12 mouse cellular contexts compared by ENCODE assay signal in genomic region chr14:103785096-103785965, GRCm38 (mm10). TPM values are rescaled to one million over a fixed set of nuclear protein-coding genes. Genes with fewer than 3 reads are reported as not detected.
DNase-seq lines count a peak whose midpoint lies in the region; ATAC-seq and TF ChIP-seq lines count a peak whose summit lies in the region.
"Had no signal": no experiment of that assay in that cellular context is flagged by ENCODE, and none has a peak within 500 bp of the region (broad histone marks: within the 10 kb centered on the region; RNA-seq: fewer than 3 reads in every experiment).

No protein-coding gene starts in this region.

- H3K4me1 ChIP-seq in intestine, embryonic 14.5 days (replicated peaks; ENCODE audit: control insufficient read depth, insufficient read depth, low read length) = no peaks in the 10 kb centered on the region
- no peaks in the 10 kb centered on the region for H3K4me1 ChIP-seq in intestine, postnatal 0 days (replicated peaks; ENCODE audit: control insufficient read depth, insufficient read depth, low read length)
- peaks cover 5% of the 10 kb centered on the region for H3K4me1 ChIP-seq in bone marrow macrophage, adult 2 months (ENCODE audit: control insufficient read depth, insufficient read depth, low read length)
- H3K4me1 ChIP-seq: hindbrain, embryonic 12.5 days had no signal

- no peaks in the 10 kb centered on the region for H3K36me3 ChIP-seq in intestine, embryonic 14.5 days (ENCODE audit: control insufficient read depth, insufficient read depth, low read length)
- H3K36me3 ChIP-seq in intestine, postnatal 0 days (ENCODE audit: control insufficient read depth, insufficient read depth) = no peaks in the 10 kb centered on the region
- H3K36me3 ChIP-seq: hindbrain, embryonic 12.5 days had no signal

- no peak for TF ChIP-seq CTCF in intestine, postnatal 0 days (IDR thresholded peaks at IDR 0.05; ENCODE audit: low read depth)
- no peak for TF ChIP-seq CTCF in bone marrow macrophage, adult 2 months (IDR thresholded peaks at IDR 0.05; ENCODE audit: low read depth, low read length)
- no peak for TF ChIP-seq CTCF in layer of hippocampus, adult 2 months (conservative IDR thresholded peaks at IDR 0.05)

- TF ChIP-seq POLR2A in bone marrow macrophage, adult 2 months (IDR thresholded peaks at IDR 0.05; ENCODE audit: borderline replicate concordance, low read depth, low read length) = no peak

- H3K4me3 ChIP-seq in intestine, embryonic 14.5 days (ENCODE audit: low read depth, low read length) = 0 out of 2 replicates have a peak overlapping the region, but pooled peaks have one; percentile 11
- H3K4me3 ChIP-seq in intestine, postnatal 0 days (ENCODE audit: low read depth, low read length) = no peak overlapping the region
- no peak overlapping the region for H3K4me3 ChIP-seq in bone marrow macrophage, adult 2 months (ENCODE audit: insufficient read depth, low read length)
- no peak overlapping the region for H3K4me3 ChIP-seq in layer of hippocampus, adult 2 months
- H3K4me3 ChIP-seq: hindbrain, embryonic 12.5 days; myocyte had no signal

- no peak overlapping the region for H3K9ac ChIP-seq in intestine, embryonic 14.5 days (ENCODE audit: low read length)
- no peak overlapping the region for H3K9ac ChIP-seq in intestine, postnatal 0 days (ENCODE audit: low read depth, low read length)
- H3K9ac ChIP-seq: hindbrain, embryonic 12.5 days had no signal

- ATAC-seq in intestine, embryonic 14.5 days (replicated peaks; ENCODE audit: low FRiP score, low TSS enrichment, low read depth) = peak; percentile 75
- ATAC-seq in intestine, postnatal 0 days = no peak
- peak; percentile 83 to 97 for ATAC-seq in hematopoietic stem cell, adult 5-6 weeks (replicated peaks in 1 of 2; ENCODE audit: insufficient read depth in 1 of 2, low FRiP score in 2 of 2, low TSS enrichment in 1 of 2, low read depth in 1 of 2, poor library complexity in 2 of 2, severe bottlenecking in 2 of 2)
- ATAC-seq in megakaryocyte progenitor cell, adult 5-6 weeks (replicated peaks; ENCODE audit: poor library complexity) = peak; percentile 98
- no peak for ATAC-seq in erythroid progenitor cell, adult 5-6 weeks (replicated peaks; ENCODE audit: low FRiP score, poor library complexity, severe bottlenecking)
- ATAC-seq: activated CD4-positive, CD25-positive, alpha-beta regulatory T cell, adult 4 months had no signal

- peak overlapping the region; percentile 37 for H3K4me2 ChIP-seq in intestine, embryonic 14.5 days (ENCODE audit: low read length)
- H3K4me2 ChIP-seq in intestine, postnatal 0 days (replicated peaks; ENCODE audit: low read depth) = no peak overlapping the region
- H3K4me2 ChIP-seq: hindbrain, embryonic 12.5 days had no signal

- H3K9me3 ChIP-seq in intestine, embryonic 14.5 days (ENCODE audit: control insufficient read depth, low read length) = no peaks in the 10 kb centered on the region
- H3K9me3 ChIP-seq in intestine, postnatal 0 days (ENCODE audit: control insufficient read depth) = no peaks in the 10 kb centered on the region

- WGBS in intestine, embryonic 14.5 days = 36% methylated on average over 9 of the region's 9 CpGs
- 46% methylated on average over 9 of the region's 9 CpGs for WGBS in intestine, postnatal 0 days

- no peak for DNase-seq in intestine, embryonic 14.5 days (ENCODE audit: low spot score)
- DNase-seq in adrenal gland, adult 18-20 months (ENCODE audit: low spot score in 2 of 2) = no peak
- DNase-seq in layer of hippocampus, adult 2 months (ENCODE audit: low spot score in 2 of 2) = no peak
- DNase-seq: cerebellum, postnatal 25 days had no signal

- no peaks in the 10 kb centered on the region for H3K27me3 ChIP-seq in intestine, embryonic 14.5 days (replicated peaks; ENCODE audit: control insufficient read depth, insufficient read depth, low read length)
- H3K27me3 ChIP-seq in intestine, postnatal 0 days (replicated peaks; ENCODE audit: control insufficient read depth, insufficient read depth, low read length) = no peaks in the 10 kb centered on the region
- H3K27me3 ChIP-seq: hindbrain, embryonic 12.5 days had no signal

- peak overlapping the region; percentile 84 for H3K27ac ChIP-seq in intestine, embryonic 14.5 days (ENCODE audit: low read depth)
- H3K27ac ChIP-seq in intestine, postnatal 0 days (ENCODE audit: low read depth, low read length) = no peak overlapping the region; the same call in 1 of the 2 replicates
- peak overlapping the region; percentile 66 for H3K27ac ChIP-seq in bone marrow macrophage, adult 2 months (ENCODE audit: insufficient read depth, low read depth, low read length)
- no peak overlapping the region for H3K27ac ChIP-seq in layer of hippocampus, adult 2 months
- H3K27ac ChIP-seq: hindbrain, embryonic 12.5 days had no signal

RNA-seq across cellular contexts. Expression of gene Ednrb, which starts 58.9 kb away (rescaled TPM):
- polyA plus RNA-seq in intestine, embryonic 14.5 days (2014; fragmentation: Nextera tagmentation; extraction: Ambion mirVana) = 185 and 214 TPM in 2 replicates
- 70.5 and 74.2 TPM in 2 replicates for polyA plus RNA-seq in intestine, postnatal 0 days (2015; fragmentation: Nextera tagmentation; extraction: Ambion mirVana)
- polyA plus RNA-seq in bone marrow macrophage, adult 2 months (2012; ENCODE audit: insufficient read depth, insufficient read length, missing spikeins) = 2.2 and 2.5 TPM in 2 replicates
- 0.38 and 0.89 TPM in 2 replicates for total RNA-seq in hematopoietic stem cell, adult 5-6 weeks (2017)
- 0.20 and 0.71 TPM in 2 replicates for total RNA-seq in megakaryocyte progenitor cell, adult 5-6 weeks (2015)
- total RNA-seq in megakaryocyte progenitor cell, adult 5-6 weeks (2017) = 0.30 TPM in 1 of 2 replicates, not detected in the other
- 10 to 100 TPM; 28.8 to 36.8 TPM for total RNA-seq in adrenal gland, adult 18-20 months (2021)
- 10 to 100 TPM; 35.4 to 39.0 TPM for total RNA-seq in layer of hippocampus, adult 2 months (2021)
- not detected in 2 replicates for total RNA-seq in erythroid progenitor cell, adult 5-6 weeks (2015; ENCODE audit: low replicate concordance)
- total RNA-seq in erythroid progenitor cell, adult 5-6 weeks (2017; ENCODE audit: low replicate concordance) = 1.0 TPM in 1 of 2 replicates, not detected in the other
- polyA plus RNA-seq: activated CD4-positive, CD25-positive, alpha-beta regulatory T cell, adult 4 months; myocyte had no signal

Comparison
In these comparisons a context has a peak if more than half of its experiments do, and no peak if none do; other contexts are left out.
1. ATAC-seq: peak in intestine, embryonic 14.5 days (single experiment), hematopoietic stem cell, adult 5-6 weeks (2 of 2) and megakaryocyte progenitor cell, adult 5-6 weeks (single experiment); none in intestine, postnatal 0 days (single experiment) and erythroid progenitor cell, adult 5-6 weeks (single experiment).
2. H3K27ac ChIP-seq: peak in intestine, embryonic 14.5 days (single experiment) and bone marrow macrophage, adult 2 months (single experiment); none in intestine, postnatal 0 days (single experiment) and layer of hippocampus, adult 2 months (single experiment).
3. RNA of gene Ednrb, which starts 58.9 kb away (total RNA-seq): 35.4 to 39.0 TPM in layer of hippocampus, adult 2 months and 28.8 to 36.8 TPM in adrenal gland, adult 18-20 months; 0.38 to 0.89 TPM in hematopoietic stem cell, adult 5-6 weeks, 0.20 to 0.71 TPM in megakaryocyte progenitor cell, adult 5-6 weeks and 1.0 TPM in erythroid progenitor cell, adult 5-6 weeks; every median in the first group is over 10 times any median in the second.